Mouse (Mus musculus): ENCODE measurements at regions not wholly inside any gene's neighbourhood (a gene's known extent, or its start where the extent isn't known, plus 50 kb on each side); places are given as distances from the start of the nearest gene placed in this dataset.

DNA sequence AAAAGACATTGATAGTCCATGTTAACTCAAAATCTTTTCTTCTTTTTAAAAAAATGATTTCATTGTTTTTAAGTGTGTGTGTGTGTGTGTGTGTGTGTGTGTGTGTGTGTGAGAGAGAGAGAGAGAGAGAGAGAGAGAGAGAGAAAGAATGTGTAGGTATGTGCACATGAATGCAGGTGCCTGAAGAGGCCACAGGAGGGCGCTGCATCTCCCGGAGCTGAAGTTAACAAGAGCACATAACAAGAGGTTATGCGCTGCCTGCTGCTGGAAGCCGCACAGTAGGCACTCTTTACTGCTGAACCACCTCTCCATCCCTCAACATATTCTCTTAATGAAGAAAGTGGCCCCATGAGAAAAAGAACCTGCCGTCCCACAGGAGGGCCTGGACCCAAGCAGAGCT lies 172.6 kb upstream of the Kazn start:
- H3K36me3 ChIP-seq (ENCODE audit: control insufficient read depth, insufficient read depth, low read length, poor library complexity, severe bottlenecking), result no peaks in the 10 kb centered on the region
- no peaks in the 10 kb centered on the region for H3K27me3 ChIP-seq (ENCODE audit: control insufficient read depth, insufficient read depth, low read length, poor library complexity, severe bottlenecking)
- no peak for DNase-seq (ENCODE audit: low read depth, low spot score)

DNA sequence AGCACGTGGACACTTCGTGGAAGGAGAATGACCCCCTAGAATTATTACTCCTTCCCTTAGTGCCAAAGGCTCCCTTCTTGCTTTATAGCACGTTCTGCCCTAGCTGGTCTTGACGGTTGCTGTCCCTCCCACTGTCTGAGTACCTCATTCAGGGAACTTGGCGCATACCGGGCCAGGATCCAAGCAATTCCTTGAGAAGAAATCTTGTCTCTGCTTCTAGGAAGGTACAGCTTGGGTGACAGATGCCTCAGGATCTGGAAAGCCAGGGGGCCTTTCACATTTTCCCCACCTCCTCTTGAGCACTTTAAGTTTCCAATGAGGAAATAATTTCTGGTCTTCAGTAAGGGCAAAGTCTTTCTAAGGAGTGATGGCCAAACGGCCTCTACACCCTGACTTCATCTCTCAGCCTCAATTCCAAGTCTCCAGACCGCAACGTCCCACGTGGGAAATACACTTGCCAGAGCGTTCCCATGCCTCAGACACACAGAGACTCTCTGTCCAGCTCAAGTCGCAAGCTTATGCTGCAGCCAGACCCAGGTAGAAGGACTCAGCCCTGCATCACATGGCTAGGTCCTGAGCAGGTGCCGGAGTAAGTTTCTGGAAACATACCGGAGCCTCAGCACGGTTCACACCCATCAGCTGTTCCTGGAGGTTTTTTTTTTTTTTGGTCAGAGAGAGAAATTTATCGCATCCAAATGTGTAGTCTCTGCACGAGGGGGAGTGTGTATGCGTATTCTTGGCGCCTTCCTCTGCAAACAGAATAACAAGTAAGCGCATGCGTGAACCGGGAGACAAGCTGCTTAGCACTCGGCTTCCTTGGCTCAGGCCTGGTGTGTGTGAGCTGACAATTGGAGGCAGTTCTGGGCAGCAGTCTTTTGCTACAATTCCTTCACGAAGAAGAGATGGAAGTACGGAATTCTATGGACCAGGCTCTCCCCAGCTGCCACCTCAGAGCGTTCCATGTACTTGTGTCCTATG lies 171.7 kb upstream of the Kazn start:
- no peak for DNase-seq (ENCODE audit: low read depth, low spot score)
- no peaks in the 10 kb centered on the region for H3K27me3 ChIP-seq (ENCODE audit: control insufficient read depth, insufficient read depth, low read length, poor library complexity, severe bottlenecking)
- no peaks in the 10 kb centered on the region for H3K36me3 ChIP-seq (ENCODE audit: control insufficient read depth, insufficient read depth, low read length, poor library complexity, severe bottlenecking)

DNA sequence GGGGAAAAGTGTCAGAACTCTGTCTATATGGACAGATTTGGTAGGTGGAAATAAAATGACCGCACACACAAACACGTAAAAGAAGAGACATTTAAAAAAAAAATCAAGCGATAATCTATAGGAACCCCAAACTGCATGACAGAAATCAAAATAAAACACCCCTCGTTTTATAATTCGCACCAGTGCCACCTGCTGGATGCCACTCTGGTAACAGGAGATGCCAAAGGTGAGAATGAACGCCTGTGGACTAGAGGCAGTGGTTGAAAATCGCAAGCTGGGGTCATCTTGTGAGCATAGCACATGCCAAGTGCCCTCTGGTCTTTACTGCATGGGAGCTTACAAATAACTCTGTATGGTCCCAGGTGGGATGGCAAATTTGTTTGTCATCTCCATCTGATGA lies 158.7 kb upstream of the Kazn start:
- DNase-seq (ENCODE audit: low read depth, low spot score), result no peak
- no peaks in the 10 kb centered on the region for H3K27me3 ChIP-seq (ENCODE audit: control insufficient read depth, insufficient read depth, low read length, poor library complexity, severe bottlenecking)

DNA sequence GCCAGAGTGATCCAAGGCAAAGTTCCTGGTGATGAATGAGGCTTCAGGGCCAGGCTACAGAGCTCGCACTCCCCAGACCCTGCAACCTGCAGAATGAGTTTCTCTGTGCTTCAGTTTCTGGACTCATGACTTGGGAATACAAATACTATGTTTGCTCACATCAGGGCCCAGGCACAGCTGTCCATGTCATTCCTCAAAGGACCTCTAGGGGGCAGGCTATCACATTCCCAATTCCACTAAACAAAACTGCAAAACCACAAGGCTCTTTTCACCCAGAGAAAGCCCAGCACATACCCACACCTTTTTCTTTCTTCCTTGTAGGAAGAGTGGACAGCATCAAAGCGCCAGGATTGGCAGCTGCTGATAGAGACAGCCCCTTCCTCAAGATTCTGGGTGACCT lies 153.7 kb upstream of the Kazn start:
- Histone ChIP-seq H3K36me3 (ENCODE audit: control insufficient read depth, insufficient read depth, low read length, poor library complexity, severe bottlenecking) (no peaks in the 10 kb centered on the region), H3K27me3 (ENCODE audit: control insufficient read depth, insufficient read depth, low read length, poor library complexity, severe bottlenecking) (no peaks in the 10 kb centered on the region)
- DNase-seq (ENCODE audit: low read depth, low spot score), result no peak

More for the DNA sequence above, 158.7 kb upstream of the Kazn start:
- H3K36me3 ChIP-seq (ENCODE audit: control insufficient read depth, insufficient read depth, low read length, poor library complexity, severe bottlenecking), result no peaks in the 10 kb centered on the region

DNA sequence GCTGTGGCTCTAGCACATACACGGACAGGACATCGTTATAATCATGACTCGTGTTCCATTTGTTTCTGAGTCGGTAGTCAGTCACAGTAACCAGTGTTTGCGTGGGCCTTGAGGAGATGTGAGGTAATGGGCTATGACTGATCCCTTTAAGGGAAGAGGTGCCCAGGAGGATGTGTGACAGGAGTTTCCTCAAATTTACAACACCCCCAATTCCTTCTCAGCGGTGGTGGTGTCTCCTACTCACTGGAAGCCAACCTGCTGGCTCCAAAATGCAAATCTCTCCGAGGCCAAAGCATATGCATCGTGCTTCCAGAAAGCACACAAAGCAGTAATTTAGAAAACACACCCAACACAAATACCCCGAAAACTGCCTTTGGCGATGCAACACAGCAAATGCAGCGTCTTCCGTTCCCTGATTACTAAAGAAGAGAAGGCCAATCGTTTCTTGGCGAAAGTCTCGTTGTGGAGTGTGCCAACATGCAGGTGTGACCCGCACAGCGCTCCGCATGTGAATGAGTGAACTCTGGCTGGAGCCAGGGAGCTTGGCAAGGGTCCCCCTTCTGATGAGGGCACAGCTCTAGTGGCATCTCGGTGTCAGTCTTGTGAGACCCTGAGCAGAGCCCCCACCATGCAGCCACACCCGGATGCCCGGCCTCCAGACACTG lies 151.5 kb upstream of the Kazn start:
- Histone ChIP-seq H3K27me3 (ENCODE audit: control insufficient read depth, insufficient read depth, low read length, poor library complexity, severe bottlenecking) (no peaks in the 10 kb centered on the region), H3K36me3 (ENCODE audit: control insufficient read depth, insufficient read depth, low read length, poor library complexity, severe bottlenecking) (no peaks in the 10 kb centered on the region)
- DNase-seq (ENCODE audit: low read depth, low spot score), result no peak

DNA sequence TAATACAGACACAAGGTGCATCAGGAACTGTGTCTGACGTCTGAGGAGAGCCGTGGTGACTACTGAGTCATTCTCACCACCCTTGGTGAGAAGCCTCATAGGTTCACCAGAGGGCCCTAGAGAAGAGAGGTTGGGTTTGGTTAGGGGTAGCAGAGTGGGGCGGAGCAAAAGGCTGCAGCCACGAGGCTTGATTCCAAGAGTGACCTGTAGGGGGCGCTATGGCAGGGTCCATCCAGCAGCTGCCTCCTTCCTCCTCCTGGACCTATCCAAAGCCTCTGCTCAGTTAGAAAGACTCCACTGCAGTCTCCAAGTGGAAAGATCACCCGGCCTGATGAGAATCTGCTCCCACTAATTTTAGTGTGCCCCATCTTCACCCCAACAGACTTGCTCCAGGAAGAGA lies 149.3 kb upstream of the Kazn start:
- DNase-seq (ENCODE audit: low read depth, low spot score), result no peak
- H3K36me3 ChIP-seq (ENCODE audit: control insufficient read depth, insufficient read depth, low read length, poor library complexity, severe bottlenecking), result no peaks in the 10 kb centered on the region

DNA sequence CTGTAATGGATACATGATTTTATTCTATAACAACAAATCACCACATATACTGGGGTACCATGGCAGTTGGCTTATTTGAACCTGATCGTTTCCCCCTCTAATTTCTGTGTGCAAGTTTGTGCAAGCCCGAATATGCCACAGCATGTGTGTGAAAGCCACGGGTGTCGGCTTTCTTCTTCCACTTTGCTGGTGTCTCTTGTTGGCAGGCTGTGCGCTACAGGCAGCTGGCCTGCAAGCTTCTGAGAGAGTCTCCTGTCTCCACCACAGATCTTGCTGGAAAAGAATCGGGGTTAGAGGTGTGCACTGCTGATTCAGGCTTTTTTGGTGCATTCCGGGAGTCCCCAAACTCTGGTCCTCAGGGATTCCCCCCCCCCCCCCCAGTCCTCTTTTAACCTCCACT lies 142.0 kb upstream of the Kazn start:
- Histone ChIP-seq H3K27me3 (ENCODE audit: control insufficient read depth, insufficient read depth, low read length, poor library complexity, severe bottlenecking) (no peaks in the 10 kb centered on the region), H3K36me3 (ENCODE audit: control insufficient read depth, insufficient read depth, low read length, poor library complexity, severe bottlenecking) (no peaks in the 10 kb centered on the region)
- no peak for DNase-seq (ENCODE audit: low read depth, low spot score)

More for the DNA sequence above, 149.3 kb upstream of the Kazn start:
- H3K27me3 ChIP-seq (ENCODE audit: control insufficient read depth, insufficient read depth, low read length, poor library complexity, severe bottlenecking), result no peaks in the 10 kb centered on the region

DNA sequence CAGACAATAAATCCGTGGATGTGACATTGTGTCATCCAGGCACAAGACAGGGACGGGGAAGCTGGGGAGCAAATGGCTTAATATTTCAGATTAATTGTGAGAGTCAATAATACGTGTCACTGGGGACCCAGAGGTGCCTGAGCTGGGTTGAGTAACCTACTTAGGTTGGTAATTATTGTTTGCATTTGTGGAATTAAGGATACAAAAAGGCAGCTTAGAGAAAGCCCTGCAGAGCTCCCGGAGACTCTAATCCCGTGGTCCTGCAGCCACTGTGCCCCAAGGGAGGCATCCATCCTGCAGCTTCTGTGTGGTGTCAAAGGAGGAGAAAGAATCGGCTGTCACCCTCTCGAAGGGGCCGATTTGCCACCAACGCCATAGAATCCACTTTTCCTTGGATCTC lies 139.3 kb upstream of the Kazn start:
- Histone ChIP-seq H3K36me3 (ENCODE audit: control insufficient read depth, insufficient read depth, low read length, poor library complexity, severe bottlenecking) (no peaks in the 10 kb centered on the region), H3K27me3 (ENCODE audit: control insufficient read depth, insufficient read depth, low read length, poor library complexity, severe bottlenecking) (no peaks in the 10 kb centered on the region)
- no peak for DNase-seq (ENCODE audit: low read depth, low spot score)

DNA sequence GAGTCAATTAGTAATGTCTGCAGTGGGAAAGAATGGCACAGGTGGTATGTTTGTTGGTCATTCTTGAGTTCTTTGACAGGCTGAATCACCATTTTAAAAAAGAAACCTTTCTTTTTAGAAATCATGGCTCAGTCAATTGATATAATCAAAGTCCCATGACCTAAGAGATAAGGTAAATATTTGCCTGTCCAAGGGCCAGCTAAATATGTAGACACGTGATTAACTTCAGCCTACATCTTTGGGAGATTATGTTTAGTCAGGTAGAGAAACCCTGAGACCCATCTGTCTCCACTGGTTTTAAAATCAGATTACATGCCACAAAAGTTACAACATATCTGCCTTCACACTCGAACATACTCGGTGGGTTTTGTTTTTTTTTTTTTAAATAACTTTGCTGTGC lies 128.6 kb upstream of the Kazn start:
- H3K36me3 ChIP-seq (ENCODE audit: control insufficient read depth, insufficient read depth, low read length, poor library complexity, severe bottlenecking), result no peaks in the 10 kb centered on the region
- H3K27me3 ChIP-seq (ENCODE audit: control insufficient read depth, insufficient read depth, low read length, poor library complexity, severe bottlenecking), result no peaks in the 10 kb centered on the region
- no peak for DNase-seq (ENCODE audit: low read depth, low spot score)

DNA sequence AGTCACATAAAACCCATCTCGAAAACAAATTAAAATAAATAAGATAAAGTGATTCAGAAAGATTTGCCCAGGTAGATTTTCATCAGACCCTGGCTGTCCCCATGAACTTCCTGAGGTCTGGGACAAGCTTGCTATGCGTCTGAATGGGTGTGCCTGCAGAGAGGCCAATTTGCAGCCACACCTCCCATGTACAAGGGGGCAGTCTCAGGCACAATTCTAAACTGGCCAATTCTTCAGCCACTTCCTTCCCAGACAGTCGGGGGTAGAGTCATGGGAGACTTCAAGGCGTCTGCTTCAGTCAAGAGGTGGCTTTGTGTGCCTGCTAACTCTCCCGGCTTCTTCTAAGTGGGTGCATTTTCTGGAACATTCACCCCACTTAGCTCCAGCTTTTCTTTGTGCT lies 122.9 kb upstream of the Kazn start:
- Histone ChIP-seq H3K36me3 (ENCODE audit: control insufficient read depth, insufficient read depth, low read length, poor library complexity, severe bottlenecking) (no peaks in the 10 kb centered on the region), H3K27me3 (ENCODE audit: control insufficient read depth, insufficient read depth, low read length, poor library complexity, severe bottlenecking) (no peaks in the 10 kb centered on the region)
- no peak for DNase-seq (ENCODE audit: low read depth, low spot score)

DNA sequence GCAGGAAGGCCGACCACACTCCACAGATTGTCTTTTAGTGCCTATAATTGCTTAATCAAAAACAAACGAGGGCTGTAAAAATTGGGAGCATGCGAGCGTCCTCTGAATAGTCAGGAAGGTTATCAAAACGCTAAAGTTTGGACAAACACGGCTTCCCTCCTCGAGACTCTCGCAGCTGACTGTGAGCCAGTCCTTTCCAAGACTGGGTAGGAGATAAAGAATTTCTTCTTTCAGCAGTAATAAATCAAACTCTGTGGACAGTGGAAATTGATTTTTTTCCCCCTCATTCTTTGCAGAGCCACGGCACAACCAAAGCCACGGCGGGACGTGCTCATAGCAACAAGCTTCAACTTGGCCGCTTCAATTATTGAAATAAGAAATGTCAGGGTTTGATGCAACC lies 119.7 kb upstream of the Kazn start:
- no peaks in the 10 kb centered on the region for H3K27me3 ChIP-seq (ENCODE audit: control insufficient read depth, insufficient read depth, low read length, poor library complexity, severe bottlenecking)
- DNase-seq (ENCODE audit: low read depth, low spot score), result no peak
- no peaks in the 10 kb centered on the region for H3K36me3 ChIP-seq (ENCODE audit: control insufficient read depth, insufficient read depth, low read length, poor library complexity, severe bottlenecking)

DNA sequence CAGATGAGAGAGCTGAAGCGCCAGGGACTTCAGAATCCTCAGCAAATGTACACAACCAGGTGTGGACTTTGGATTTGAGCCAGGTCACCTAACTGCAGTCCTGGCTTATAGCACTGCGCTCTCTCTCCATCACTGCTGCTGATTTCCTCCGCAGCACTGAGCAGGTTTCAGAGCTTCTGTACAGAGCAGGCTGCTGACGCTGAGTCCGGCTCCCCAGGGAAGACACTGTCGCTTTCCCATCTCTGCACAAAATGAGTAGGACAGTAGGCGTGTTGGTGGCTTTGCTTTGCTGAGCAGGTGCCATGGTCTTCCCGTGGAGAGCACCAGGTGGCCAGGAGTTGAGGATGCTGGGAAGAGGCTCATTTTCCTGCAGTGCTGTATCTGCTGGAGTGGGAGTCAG lies 116.2 kb upstream of the Kazn start:
- DNase-seq (ENCODE audit: low read depth, low spot score), result no peak
- H3K36me3 ChIP-seq (ENCODE audit: control insufficient read depth, insufficient read depth, low read length, poor library complexity, severe bottlenecking), result no peaks in the 10 kb centered on the region
- H3K27me3 ChIP-seq (ENCODE audit: control insufficient read depth, insufficient read depth, low read length, poor library complexity, severe bottlenecking), result no peaks in the 10 kb centered on the region

DNA sequence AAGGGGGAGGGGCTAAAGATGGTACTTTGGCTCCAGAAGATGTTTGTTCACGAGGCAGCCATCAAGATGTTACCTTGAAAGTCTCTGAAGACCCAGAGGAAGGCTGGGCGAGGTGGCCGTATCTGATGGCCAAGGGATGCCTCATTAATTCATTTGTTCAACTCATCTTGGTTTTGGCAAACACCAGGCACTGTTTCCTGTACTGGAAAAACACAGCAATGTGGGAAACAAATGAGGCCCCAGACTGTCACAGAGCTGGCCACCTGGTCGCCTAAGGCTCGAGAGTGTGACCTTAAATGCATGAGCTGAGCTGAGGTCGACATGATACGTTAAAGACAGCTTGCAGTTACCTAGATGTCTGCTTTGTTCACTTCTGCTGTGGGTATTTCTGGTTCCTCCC lies 114.3 kb upstream of the Kazn start:
- H3K27me3 ChIP-seq (ENCODE audit: control insufficient read depth, insufficient read depth, low read length, poor library complexity, severe bottlenecking), result no peaks in the 10 kb centered on the region
- H3K36me3 ChIP-seq (ENCODE audit: control insufficient read depth, insufficient read depth, low read length, poor library complexity, severe bottlenecking), result no peaks in the 10 kb centered on the region
- no peak for DNase-seq (ENCODE audit: low read depth, low spot score)

DNA sequence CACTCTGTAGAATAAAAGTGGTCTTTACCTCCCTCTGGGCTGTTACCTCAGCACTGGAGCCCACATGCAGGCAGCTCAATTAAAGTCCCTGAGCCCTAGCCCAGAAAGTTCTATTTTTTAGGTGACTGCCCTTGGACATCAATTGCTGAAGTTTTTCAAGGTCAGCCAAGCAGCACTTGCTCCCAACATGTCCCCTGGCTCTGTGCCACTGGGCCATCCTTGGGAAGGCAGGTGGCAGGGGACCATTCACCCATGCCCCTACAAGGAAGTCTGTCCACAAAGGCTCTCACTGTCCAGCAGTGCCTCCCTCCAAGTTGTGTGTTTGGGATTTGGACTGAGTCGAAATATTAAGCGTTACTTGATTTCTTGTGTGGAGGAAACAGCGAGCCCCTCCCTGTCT lies 112.6 kb upstream of the Kazn start:
- H3K36me3 ChIP-seq (ENCODE audit: control insufficient read depth, insufficient read depth, low read length, poor library complexity, severe bottlenecking), result no peaks in the 10 kb centered on the region
- DNase-seq (ENCODE audit: low read depth, low spot score), result no peak
- no peaks in the 10 kb centered on the region for H3K27me3 ChIP-seq (ENCODE audit: control insufficient read depth, insufficient read depth, low read length, poor library complexity, severe bottlenecking)

DNA sequence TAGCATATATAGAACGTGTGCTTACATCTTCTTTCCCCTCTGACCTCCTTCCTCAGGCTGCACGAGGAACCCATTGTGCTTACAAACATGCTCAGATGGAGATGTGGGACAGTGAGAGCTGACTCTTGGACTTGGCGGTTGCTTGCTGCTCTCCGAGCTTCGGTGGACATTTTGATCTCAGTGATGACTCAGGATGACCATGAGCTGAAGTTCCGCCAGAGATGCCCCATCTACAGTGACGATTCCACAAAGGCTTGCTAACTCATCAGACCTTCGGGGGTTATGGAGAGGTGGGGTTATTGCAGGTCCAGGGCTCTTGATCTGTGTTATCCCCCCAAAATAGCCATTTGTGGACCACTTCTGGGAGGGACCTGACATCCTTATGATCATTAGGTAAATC lies 111.8 kb upstream of the Kazn start:
- DNase-seq (ENCODE audit: low read depth, low spot score), result no peak
- Histone ChIP-seq H3K36me3 (ENCODE audit: control insufficient read depth, insufficient read depth, low read length, poor library complexity, severe bottlenecking) (no peaks in the 10 kb centered on the region), H3K27me3 (ENCODE audit: control insufficient read depth, insufficient read depth, low read length, poor library complexity, severe bottlenecking) (no peaks in the 10 kb centered on the region)
